Mouse (Mus musculus): Measurements from ENCODE around the gene Gm20388.

Gm20388 gene

DNA sequence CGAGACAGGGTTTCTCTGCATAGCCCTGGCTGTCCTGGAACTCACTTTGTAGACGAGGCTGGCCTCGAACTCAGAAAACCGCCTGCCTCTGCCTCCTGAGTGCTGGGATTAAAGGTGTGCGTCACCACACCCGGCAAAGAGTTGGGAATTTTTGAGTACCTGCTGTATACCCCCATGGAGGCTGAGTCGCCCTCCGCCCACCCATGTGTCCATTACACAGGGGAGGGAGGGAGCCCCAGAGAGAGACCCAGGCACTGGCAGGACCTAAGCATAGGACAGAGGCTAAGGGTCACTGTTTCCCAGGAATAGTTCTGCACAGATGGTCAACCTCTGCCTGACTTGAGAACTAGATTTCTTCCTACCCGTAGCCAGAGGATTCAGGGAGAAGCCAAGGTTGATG, 596.6 kb downstream of the Gm20388 start:
- no peak for DNase-seq (ENCODE audit: extremely low spot score)

DNA sequence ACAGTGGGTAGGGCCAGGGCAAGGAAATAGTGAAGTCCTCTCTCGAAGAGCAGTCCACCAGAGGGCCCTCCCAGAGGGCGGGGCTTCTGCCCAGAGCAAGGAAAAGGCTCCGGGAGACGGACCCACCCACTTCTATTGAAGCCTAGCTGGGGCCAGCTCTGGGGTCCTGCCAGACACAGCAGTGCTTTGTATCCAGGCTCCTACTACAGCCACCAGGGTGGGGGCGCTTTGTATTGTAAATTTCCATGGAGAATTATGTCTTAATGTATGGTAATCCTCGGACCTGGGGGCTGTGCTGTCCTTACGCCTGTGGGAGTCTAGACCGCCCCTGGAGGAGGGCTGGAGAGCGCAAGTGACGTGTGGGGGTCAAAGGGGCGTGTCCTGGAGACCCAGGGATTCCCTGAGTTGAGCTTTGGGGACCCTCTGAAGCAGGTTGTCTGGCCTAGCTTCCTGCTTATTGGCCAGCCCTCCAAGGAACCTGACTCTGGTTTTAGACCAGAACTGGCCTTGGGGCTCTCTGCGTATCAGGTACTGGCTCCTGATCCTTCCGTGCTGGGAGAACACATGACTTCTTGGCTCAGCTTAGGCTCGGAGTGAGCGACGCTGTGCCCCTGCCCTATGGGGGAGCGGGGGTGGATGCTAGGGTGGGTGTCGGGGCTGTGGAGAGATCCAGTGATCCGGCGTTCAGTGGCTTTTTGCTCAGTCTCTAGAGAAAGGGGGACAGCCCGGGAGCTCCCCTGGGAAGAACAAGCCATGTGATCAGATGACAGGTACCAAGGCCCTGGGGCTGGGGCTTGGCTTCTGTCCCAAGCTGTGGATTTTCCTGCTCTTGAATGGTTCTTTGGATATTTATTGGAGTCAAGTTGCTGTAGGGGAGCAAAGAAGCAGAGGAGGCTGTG, 598.7 kb downstream of the Gm20388 start:
- DNase-seq (ENCODE audit: extremely low spot score), result peak; percentile 80

DNA sequence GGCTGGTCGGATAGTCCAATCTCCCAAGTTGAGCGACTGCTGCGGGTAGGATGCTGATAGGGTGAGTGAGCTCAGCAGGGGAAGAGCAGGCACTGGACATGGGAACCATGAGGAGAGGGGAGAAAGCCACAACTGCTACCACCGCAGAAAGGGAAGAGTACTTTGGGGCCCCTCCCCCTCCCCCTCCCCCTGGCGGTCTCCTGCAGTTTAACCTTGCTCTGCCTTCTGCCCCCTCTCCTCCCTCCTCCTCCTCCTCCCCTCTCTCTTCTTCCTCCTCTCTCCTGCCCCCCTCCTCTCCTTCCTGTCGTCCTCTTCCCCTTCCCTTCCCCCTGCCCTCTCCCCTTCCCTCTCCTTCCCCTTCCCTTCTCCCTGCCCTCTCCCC, 599.4 kb downstream of the Gm20388 start:
- DNase-seq (ENCODE audit: extremely low spot score), result no peak

DNA sequence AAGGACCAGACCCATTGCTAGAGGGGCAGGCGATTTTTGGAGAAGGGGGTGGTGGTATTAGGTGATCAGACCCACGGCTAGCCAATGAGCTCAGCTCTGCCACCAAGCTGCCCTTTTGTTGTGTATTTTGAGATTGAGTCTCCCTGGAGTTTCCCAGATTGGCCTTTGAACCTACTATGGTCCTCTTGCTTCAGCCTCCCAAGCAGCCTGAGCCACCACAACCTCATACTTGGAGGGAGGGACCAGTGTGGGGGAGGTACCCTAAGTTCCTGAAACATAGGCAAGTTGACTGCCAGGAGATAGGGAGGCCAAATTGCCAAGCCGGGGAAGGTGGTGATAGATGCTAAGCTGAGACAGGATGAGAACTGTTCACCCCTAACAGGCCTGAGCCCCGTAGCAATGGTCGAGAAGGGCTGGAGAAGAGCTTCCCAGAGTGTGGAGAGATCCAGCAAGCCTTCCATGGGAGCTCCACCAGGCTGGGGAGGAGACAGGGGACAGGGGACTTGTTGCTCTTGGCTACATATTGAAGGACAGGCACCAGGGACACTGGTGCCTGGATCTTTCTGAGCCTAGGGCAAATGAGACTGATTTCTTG, 600.3 kb downstream of the Gm20388 start:
- no peak for DNase-seq (ENCODE audit: extremely low spot score)

DNA sequence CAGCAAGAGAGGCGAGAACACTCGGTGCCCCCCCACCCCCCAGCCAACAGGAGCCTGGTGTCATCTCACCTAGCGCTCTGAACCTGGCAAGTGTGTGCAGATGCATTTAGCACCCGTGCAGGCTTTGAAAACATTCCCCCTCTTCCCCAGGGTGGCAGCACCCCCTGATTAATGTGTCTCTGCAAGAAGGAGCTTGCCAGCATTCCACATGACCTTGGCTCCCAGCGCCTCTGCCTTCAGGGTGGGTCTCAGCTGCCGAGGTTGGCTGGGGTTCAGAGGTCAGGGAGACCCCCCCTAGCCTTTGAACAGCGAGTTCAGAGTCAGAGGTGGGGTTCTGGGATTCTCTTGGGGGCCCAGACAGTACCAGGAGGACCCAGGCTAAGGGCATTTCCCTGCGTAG, 601.1 kb downstream of the Gm20388 start:
- no peak for DNase-seq (ENCODE audit: extremely low spot score)

DNA sequence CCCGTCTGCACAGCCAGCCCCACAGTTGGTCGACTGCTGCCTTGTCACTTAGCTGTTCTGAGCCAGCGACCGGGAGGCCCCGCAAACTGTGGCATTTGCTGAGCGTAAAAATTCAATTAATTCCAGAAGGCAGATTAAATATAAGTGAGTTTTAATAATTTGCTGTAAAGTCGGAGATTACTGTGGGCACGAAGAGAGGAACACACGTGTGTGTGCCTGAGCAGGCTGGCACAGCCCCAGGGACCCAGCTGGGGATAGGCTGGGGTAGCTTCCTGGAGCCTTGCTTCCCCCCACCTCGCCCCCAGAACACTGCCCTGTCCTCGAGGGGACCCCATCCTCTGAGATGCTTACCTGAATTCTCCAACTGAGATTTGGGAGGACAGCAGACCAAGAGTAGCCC, 601.7 kb downstream of the Gm20388 start:
- DNase-seq (ENCODE audit: extremely low spot score), result no peak

DNA sequence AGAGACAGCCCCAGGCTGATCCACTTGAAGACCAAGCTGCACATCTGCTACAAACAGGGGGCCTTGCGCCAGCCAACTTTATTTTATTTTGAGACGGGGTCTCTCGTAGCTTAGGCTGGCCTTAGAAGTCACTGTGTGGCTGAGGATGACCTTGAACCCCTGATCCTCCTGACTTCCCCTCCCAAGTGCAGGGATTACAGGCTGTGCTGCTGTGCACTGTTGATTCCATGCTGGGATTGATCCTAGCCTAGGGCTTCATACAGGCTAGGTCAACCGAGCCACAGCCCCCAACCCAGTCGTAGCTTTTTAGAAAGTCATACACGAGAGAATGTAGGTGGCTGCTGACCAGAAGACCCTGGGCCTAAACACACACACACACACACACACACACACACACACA, 602.5 kb downstream of the Gm20388 start:
- no peak for DNase-seq (ENCODE audit: extremely low spot score)

DNA sequence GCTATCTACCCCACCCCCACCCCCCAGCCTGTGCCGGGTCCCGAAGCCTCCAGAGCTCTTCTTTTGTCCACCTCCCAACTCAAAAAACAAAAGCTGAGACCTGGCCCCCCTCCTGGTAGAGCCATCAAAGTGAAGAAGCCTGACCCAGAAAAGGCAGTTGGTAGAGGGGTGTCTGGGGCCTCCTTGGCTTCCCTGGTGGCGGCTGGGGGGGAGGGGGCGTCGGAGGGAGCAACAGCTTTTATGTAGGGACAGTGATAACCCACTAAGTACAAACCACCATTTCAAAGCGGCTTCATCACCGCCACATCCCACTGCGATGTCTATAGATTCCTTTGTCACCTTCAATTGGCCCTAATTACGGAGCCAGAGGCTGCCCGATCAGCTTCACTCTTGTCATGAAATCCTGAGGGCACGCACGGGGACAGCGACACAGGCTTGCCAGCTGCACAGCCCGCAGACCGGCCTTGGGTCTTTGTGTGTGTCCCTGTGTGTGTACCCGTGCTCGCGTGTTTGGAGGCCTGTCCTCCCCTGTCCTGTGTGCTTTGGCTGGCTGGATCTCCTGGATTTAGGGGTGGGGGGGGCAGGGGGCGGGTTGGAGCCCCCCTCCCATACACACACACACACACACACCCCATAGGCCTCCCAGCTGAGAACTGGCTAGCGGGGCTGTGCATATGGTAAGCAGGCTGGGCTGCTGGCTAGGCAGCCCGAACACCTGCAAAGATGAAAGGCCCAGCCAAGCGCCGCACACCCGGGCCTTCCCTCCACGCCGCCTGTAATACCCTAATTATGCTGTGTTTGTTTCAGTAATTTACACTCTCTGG, 603.2 kb downstream of the Gm20388 start:
- DNase-seq (ENCODE audit: extremely low spot score), result peak; percentile 51

DNA sequence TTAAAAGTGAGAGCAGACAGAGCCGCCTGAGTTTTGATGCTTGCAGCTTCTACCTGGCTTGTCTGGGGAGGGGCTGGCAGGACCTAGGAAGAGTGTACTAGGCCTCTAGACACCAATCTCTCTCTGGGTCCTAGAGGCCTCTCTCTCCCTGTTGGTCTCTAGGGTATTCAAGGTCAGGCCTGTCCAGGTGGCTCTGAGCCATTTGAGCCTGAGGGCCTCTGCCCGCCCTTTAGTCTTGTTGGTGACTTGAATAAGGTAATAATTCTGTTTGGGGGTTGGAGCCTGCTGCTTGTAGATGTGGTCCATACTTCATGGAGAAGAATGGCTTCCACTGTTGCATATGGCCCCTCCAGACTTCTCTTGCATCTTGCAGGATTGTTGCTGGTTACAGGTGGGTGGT, 604.6 kb downstream of the Gm20388 start:
- no peak for DNase-seq (ENCODE audit: extremely low spot score)

DNA sequence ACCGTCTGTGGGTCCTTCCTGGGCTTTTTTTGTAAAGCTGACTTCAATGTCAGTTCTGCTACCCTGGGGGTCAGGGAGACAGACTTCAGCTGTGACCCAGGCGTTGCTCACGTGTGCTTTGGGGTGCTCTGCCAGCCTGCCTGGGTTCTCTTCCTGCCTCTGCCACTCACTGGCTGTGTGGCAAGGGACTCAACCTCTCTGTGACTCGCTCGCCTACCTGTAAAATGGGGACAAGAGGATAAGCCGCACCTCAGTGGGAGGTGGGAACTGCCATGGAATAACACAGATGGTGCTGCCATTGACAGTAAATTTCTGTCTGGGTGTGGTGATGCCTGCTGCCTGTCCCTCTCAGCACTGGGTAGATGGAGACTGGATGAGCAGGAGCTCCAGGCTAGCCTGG, 605.0 kb downstream of the Gm20388 start:
- no peak for DNase-seq (ENCODE audit: extremely low spot score)

DNA sequence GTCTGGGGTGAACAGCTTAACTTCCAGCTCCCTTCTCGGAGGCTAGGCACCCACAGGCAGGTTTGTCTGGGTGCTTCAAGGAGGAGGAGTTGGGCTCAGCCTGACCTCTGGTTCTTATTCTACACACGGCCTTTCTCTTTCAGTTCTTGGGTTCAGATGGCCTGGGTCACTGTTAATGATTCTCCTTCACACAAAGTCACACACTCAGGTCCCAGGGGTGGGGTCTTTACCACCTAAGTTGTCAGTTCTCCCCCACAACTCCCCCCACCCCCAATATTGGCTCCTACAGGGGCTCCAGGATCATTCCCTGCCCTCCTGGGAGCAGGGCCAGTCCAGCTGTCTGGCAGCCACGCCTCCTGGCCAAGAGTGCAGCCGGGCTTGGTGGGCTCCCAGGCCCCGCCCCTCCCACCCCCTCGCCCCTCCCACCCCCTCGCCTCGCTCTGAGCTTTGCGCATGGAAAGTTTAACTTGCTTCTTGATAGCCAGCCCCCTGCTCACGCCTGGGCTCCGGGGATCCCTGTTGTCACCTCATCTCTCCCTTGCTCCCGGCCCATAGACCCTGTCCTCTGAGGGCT, 605.6 kb downstream of the Gm20388 start:
- peak; percentile 75 for DNase-seq (ENCODE audit: extremely low spot score)

DNA sequence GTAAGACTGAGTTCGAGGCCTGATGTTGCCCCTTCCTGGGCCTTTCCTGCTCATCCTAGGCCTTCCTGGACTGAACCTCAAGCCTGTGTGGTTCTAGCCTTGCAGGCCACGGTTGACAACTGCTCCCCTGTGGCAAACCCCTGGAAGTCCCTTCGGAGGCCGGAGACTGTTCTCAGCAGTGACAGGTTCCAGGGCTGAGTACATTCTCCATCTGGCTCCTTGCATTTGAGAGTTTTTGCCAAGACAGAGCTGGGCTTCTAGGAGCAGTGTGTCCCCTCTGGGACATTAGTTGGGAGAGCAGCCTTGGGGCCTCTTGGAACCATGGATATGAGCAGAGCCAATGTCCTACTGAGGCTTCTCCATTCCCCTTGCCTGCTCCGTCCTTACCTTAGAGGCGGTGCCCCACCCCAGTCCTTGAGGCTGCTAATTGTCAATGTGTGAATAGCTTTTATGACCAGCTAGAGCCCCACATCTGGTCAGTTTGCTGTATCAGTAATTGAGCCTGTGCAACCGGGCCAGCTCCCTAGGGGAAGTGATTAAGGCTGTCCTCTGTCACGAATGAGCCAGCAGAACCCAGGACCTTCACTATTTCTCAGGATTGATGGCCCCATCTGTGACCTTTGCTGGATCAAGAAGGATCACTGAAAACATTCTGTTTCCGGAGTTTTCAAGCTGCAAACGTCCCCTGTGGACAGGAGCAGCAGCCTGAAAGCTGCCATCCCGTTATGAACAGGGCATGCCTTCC, 607.2 kb downstream of the Gm20388 start:
- DNase-seq (ENCODE audit: extremely low spot score), result no peak

DNA sequence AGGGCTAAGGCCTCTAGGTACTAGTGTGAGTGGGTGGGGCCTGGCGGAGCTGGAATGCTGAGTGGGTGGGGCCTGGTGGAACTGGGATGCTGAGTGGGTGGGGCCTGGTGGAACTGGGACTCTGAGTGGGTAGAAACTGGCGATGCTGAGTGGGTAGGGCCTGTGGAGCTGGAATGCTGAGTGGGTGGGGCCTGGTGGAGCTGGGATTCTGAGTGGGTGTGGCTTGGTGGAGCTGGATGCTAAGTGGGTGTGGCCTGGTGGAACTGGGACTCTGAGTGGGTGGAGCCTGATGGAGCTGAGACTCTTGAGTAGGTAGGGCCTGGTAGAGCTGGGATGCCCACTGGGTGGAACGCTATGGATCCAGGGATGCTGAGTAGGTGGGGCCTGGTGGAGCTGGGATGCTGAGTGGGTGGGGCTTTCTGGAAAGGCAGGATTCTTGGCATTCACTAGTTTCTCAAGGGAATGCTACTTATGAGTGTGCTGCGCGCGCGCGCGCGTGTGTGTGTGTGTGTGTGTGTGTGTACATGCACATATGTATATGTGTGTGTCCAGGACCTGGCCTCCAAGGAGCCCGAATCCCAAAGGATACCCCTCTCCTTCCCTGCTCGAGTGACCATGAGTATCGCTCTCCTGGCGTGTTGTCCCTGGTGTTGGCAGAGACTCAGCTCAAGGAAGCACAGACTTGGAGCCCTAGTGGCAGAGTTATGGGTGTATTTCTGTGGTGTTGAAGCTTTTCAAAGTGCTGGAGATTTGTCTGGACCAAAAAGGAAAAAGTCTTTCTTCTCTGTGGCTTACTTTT, 608.3 kb downstream of the Gm20388 start:
- DNase-seq (ENCODE audit: extremely low spot score), result peak; percentile 47

DNA sequence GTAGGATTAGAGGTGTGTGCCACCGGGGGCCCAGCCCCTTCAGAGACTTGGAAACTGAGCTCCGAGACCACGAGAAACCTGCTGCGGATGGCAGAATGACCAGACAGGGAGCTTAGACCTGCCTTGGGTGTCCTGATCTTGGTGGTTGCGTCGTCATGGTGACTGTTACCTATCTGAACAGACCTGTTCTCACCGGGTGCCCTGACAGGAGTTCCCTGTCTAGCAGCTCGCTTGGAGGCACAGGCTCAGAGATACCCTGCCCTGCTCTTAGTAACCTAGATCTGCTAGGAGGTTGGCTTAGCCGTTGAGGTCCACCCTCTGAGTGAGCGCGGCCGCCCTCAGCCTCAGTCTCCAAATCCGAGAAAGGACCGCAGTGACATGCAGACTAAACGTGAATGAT, 609.6 kb downstream of the Gm20388 start:
- no peak for DNase-seq (ENCODE audit: extremely low spot score)

DNA sequence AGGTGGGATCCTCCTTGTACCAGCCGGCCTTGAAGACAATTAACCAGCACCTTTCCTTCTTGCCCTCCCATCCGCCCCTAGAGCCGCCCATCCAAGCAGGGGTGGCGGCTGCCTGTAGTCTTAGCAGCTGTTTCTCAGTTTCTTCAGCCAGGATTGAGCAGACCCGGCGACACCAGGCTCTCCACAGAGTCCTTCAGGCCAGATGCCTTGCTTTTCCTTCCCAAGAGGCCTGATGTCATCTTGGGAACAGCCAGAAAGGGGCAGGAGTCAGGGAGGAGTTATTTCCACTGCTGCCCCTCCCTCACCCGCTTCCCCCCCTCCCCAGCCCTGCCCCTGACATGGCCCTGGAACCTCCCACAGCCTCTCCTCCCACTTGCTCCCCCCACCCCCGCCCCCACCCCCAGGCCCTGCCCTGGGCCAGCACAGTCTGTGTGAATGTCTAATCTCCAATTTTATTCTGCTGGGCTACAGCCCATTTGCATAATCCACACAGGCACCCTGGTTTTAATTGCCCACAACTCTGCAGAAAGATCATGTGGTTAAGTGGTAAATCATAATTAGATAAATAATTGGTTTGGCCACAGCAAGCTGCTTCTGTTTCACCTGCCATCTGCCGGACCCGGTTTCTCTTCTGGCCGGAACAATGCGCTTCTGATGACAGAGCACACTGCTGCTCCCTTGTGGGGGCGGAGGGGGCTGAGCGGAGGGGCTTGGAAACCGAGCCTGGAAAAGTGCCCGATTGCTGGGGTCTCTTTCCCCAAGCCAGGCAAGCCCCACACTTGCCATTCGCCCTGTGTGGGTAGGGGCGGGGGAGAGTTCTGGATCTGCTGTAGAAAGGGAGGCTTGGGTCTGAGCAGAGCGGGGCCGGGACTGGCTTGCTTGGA, 610.3 kb downstream of the Gm20388 start:
- peak; percentile 65 for DNase-seq (ENCODE audit: extremely low spot score)

DNA sequence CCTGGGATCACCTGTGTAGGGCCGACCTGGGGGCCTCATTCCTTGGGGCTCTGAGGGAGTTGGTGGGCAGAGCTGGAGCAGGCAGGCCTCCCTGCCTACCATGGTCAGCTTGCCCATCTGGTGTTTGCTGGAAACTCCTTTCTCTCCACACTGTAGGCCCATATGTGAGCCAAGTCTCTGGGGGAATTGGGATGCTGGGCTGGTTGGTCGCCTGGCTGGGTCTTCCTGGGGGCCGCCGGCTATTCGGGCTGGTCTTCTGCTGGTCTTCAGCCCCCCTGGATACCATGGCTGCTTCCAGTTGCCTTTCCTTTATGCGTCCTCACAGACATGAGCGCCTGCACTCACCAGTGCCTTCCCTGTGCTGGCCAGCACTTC, 610.9 kb downstream of the Gm20388 start:
- DNase-seq (ENCODE audit: extremely low spot score), result no peak

DNA sequence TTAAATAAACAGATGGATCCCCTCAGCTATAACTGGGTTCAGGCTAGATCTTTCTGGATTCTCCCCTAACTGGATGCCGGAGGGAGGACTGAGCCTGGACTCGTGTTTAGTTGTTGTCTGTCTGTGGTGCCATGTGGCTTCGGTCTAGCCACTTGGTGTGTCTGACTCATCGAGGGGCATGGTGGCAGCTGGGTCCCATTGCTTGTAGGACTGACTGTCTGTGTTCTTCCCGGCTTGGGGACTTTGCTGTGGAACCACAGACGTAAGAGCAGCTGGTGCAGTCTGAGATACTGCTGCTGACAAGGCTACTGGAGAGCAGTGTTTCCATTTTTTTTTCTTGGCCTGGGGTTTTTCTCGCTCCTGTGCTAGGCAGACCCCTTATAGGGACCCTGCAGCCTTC, 613.0 kb downstream of the Gm20388 start:
- DNase-seq (ENCODE audit: extremely low spot score), result no peak

DNA sequence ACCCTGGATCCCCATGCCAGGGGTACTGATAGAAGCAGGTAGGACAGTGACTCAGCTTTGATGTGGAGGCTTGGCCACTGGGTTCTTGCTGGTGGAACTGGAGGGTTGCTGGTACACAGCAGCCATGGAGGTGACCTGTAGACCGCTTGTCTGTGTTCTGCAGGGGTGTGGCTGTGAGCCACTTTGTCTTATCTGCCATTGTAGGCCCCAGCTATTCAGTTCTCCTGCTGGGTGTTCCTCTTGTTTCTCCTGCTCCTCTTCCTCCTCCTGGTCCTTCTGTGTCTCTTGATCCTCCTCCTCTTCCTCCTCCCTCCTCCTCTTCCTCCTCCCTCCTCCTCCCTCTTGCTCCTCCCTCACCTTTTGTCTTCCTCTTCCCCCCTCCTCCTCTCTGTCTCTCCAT, 614.5 kb downstream of the Gm20388 start:
- DNase-seq (ENCODE audit: extremely low spot score), result no peak

DNA sequence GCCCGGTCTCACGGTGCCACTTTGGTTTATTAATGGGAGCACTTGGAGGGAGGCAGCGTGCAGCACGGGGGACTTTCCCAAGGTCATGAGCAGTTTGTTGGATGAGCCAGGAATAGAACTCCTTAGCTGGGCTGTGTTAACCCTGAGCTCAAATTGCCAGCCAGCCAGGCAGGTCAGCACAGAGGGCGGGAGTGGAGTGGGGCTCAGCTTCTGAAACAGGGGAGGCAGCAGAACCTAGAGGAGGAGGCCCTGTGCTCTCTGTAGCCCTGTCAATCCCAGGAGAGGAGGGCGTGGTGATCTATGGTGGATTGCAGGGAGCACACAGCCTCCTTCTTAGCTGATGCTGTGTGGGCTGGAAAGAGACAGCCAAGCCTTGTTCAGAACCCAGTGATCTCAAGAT, 615.2 kb downstream of the Gm20388 start:
- no peak for DNase-seq (ENCODE audit: extremely low spot score)

DNA sequence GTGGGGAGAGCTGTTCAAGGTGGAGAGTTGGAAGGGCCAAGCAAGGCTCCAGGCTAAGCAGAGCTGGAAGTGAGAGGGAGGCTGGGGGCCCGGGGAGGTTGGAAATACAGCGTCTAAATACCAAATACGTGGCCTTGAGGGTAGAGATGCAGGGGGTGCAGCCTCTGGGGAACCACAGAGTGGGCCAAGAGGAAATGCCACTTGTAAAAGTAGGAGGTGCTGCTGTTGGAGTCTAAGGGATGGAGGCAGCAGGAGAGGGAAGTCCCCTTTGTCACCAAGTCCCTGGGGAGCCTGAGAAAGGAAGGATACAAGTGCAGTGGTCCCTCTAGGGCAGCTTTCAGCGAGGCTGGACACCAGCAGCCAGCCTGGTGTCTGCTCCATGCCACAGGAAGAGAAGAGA, 615.9 kb downstream of the Gm20388 start:
- no peak for DNase-seq (ENCODE audit: extremely low spot score)

Measured in embryo, embryonic 9.5 days (tissue).